Mouse (Mus musculus) E14TG2a.4 (cell line): ENCODE results near the gene Gpr35.

ENCODE experiments used
- CTCF ChIP-seq: conservative IDR thresholded peaks from 2 replicates; pipeline ENCODE4 v1.5.1; 2014; ENCODE audit warnings: low read length
- NANOG ChIP-seq: IDR thresholded peaks from 2 replicates; pipeline ENCODE4 v1.6.1; 2014; ENCODE audit warnings: borderline replicate concordance, low read length, mixed read lengths
- POU5F1 ChIP-seq: IDR thresholded peaks from 2 replicates; pipeline ENCODE4 v1.6.1; 2014; ENCODE audit warnings: low read length, borderline replicate concordance

- TF ChIP-seq CTCF (no peak), POU5F1 (no peak), NANOG (no peak)
Measured at GRCm38 (mm10) chr1:92910925-92911720, 39.5 kb upstream of the Gpr35 start.
